Mouse (Mus musculus): ENCODE data around the gene Bend6.

Gene Bend6

DNA sequence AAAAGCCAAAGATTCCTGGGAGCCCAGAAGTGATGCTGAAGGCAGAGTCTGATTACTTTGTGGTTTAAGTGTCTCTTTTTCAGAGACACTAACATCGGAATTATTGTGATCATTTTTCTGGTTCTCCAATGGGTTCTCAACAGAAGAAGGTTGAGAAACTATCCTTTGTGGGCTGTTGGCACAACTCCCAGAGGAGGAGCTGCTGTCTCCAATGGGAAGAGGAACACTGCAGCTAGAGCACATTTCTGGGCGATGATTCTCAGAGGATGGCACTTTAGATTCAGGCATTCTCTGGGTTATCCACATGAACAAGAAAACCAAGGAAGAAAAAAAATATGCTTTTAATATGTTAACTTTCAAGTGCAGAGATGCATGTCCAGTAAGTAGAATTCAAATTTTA, 104.3 kb downstream of the Bend6 start:
- no peak for DNase-seq (ENCODE audit: low spot score in 2 of 2)
